Mouse (Mus musculus) heart, adult 2 months (tissue): ENCODE results near the gene Wfdc3.

ENCODE experiments used
- CTCF ChIP-seq: fragments of 200-600 bp; IDR thresholded peaks from 2 replicates; pipeline ENCODE4 v1.8.1; 2022; ENCODE audit warnings: antibody characterized with exemption, mild to moderate bottlenecking, moderate library complexity
- EP300 ChIP-seq: fragments of 200-500 bp; IDR thresholded peaks from 2 replicates; pipeline ENCODE4 v1.6.1; 2011; ENCODE audit warnings: low read depth, low read length, control low read depth; ENCODE audit not compliant: insufficient read depth
- POLR2A ChIP-seq: fragments of 200-500 bp; IDR thresholded peaks from 2 replicates; pipeline ENCODE4 v1.6.1; 2011; ENCODE audit warnings: mild to moderate bottlenecking, low read depth, low read length, control low read depth; ENCODE audit not compliant: insufficient read depth

DNA sequence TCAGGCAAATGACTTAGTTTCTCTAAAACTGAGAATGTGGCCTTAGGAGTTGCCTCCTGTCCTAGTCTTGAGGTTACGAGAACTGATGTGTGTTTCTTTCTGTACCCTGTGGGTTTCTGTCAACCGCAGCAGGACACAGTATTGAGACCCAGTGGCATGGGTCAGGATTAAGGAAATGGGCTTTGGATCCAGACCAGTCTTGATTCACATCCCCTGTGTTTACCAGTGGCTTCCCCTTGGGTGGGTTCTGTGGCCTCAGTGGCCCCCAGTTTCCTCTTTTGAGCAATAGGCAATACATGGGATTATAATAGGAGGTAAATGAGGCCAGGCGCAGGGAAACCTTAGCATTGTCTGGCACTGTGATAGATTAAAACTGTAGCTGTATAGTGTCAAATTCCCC lies 41.3 kb upstream of the Wfdc3 start:
- TF ChIP-seq POLR2A: no peak
- no peak for TF ChIP-seq CTCF
- no peak for TF ChIP-seq EP300
